Mouse (Mus musculus) stomach, postnatal 0 days (tissue): ENCODE results near the gene Mill2.

ENCODE experiments used
- CTCF ChIP-seq: IDR thresholded peaks from 2 replicates; pipeline ENCODE4 v1.5.1; 2016; ENCODE audit warnings: antibody characterized with exemption, low read depth, mild to moderate bottlenecking, moderate library complexity
- EP300 ChIP-seq: optimal IDR thresholded peaks from 2 replicates; pipeline ENCODE3; 2016; ENCODE audit warnings: antibody characterized with exemption

DNA sequence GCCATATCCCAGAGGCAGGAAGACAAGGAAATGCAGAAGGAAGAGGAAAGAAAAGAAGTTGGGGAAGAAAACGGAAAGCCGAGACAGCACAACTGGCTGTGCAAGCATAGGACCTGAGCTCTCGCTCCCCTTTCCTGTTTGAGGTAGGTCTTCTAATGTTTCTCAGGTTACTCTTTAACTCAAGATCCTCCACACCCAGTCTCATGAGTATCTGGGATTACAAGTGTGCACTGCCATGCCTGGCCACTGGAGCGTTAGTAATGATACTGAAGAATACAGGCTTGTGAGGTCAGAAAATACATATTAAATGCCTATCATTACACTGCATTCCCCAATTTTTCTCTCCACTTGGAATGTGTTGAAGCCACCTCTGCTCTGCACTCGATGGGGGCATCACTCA lies 35.6 kb downstream of the Mill2 start:
- no peak for TF ChIP-seq CTCF
- TF ChIP-seq EP300: no peak
